Mouse (Mus musculus) right cerebral cortex, adult 18-20 months (tissue): ENCODE results near the gene Elmo1.

ENCODE experiments used
- DNase-seq: peaks from one replicate; pipeline ENCODE4 v3.0.0; 2022; ENCODE audit warnings: mixed read lengths

Gene Elmo1

DNA sequence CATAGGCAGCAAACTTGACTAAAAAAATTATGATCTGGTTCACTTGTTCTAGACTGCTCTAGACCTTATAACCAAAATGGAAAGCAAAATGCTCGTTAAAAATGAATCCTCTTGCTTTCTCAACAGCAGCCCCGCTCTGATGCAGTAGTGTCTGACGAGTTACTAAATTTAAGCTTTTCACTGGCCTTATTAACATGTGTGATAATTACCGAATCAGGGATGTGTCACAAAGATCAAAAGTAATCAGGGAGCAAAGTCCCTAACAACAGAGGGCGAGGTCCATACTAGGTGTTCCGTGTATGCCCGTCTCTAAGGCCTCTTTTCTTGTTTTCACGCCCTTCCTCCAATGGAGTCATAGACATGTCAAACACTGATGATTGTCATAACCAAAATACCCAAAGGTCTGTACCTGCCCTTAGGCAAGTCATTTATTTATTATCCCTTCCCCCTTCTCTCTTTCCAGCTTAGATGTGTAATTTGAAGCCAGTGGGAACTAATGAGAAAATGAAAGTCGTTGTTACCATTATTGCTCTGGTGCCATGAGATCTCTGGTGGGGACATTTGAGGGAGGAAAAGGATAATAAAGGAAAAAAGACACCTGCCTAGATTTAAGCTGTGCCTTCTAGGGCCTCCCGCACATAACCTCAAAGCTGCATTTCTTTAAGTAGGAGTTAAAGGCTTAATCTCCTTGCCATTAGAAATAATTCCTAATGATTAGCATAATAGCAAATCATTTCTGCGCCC, 316.2 kb downstream of the Elmo1 start:
- no peak for DNase-seq

DNA sequence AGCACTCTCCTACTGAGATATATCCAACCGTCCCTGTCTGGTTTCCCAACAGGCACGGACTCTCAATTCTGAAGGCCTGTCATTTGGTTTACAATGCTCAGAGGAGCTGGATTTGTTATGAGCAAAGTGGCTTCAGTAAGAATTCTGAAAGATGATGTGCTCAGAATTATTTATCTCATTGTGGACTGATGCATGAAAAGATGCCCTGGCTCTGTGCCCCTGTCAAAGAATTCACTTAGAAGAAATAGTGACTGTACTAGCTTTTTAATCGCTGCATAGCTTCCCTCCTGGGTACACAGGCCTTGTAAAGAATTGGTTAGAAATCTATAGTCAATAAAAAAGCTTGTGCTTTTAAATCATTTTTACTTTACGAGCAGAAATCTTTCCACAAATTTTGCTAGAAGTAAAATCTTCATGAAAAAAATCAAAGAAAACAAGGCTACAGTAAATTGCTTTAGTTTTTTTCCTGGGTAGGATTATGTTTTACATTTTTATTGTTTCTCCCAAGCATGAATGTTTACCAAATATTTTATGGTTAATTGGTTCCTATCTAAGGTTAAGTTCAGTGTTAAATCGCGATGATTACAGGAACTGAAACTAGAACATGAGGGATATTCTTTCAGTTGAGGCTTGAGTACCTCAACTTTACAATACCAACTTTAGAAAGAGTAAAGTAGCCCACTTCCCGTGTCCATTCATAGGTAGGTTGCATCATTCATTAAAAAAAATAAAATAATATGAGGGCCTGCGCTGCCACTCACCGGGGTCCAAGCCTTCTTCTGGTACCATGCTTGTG, 320.1 kb downstream of the Elmo1 start:
- no peak for DNase-seq

DNA sequence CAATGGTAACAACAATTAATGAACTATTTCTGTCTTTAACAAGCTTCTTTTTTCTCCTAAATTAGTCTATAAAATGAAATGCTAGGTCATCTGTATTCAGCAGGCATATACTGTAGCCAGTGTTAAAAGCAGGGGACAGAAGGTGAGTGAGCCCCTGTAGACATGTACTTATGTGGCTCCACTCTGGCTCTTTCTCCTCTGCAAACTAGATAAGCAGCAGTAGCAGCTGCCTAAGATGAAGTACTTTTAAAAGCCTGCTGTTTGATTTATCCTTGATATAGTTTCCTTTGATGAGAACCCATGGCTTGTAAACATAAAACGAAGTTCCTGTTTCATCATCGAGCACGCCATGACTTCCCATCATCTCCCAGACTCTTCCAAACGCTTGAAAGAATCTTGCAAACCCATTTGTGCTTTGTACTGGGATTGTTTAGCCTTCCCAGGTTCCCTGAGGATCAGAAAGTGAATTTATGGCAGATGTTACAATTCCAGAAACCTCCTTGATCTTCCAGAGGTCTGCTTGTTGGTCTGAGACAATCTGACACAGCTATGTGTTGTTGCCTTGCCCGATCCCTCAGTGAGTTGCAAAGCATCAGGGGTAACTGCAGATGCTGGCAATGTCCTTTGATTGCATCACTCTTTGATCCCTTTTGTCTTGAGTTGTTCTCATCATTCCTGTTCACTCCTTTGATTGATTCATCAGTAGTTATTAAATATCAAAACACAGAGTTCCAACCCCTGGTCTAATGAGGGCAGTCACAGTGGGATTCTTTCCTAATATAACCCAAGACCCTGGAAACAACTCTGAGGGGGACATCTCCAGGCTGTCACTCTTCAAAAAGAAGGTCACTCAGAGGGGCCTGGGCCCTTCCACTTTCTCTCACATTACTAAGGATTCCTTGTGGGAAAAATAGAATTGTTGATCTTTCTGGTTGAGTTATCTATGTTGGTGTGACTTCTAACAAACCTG, 326.6 kb downstream of the Elmo1 start:
- DNase-seq: no peak

DNA sequence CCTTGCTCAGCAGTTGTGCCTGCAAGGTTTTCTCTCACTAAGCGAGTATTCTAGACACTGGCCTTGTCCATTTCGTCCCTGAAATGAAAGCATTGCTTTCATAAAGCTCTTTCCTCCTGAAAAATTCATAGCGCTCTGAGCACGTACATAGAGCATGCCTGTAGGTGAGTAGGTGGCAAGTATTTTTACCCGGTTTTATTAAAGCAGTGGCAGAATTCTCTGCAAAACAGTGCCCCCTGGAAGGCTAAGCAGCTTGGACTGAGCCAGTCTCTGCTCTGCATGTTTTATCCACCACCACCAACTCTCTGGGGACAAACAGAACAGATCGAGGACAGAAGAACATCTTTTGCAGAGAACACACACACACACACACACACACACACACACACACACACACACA, 340.6 kb downstream of the Elmo1 start:
- peak; percentile 29 for DNase-seq

DNA sequence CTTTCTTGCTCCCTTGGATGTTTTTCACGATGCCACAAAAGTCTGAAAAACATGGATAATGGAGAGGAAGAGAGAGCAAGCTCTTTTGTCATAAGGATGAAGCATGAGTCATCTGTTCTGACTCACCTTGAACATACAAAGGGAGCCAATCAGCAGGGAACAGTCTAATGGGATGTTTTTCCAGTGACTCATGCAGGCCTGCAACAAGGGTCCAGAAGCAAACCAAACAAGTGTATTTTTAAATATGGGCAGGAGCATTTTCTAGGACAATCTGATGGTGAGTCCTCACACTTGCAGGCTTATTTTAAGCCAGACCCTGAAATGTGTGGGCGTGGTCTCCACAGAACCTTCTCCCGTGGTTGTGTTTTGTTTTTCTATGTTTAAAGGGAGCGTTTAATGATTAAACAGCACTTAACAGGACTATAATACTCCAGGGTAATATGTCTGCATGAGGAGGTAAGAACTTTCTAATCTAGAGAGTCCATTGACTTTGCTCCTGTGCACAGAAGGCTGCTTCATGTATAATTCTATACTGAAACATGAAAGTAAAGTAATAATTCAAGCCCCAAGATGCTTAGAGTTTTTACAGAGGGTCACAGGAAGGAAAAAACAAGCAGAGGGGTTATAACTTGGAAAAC, 342.9 kb downstream of the Elmo1 start:
- DNase-seq: peak; percentile 48

DNA sequence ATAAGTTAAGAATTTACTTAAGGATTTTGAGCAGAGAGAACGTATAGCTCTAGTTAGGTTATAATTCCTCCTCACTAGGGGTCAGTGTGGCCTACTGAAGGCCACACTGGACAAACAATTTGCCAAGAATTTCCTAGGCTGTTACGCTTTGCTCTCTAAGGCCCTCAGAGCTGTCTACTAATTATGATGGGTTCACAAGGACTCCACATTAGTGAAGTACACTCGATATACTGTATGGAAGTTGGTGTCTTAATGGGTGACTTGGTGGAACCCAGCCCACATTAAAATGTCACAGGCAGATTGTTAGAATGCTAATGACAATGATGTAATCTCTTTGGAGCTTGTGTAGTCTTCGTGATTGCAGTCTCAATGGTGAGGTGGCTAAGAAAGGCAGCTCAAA, 343.7 kb downstream of the Elmo1 start:
- DNase-seq: no peak

DNA sequence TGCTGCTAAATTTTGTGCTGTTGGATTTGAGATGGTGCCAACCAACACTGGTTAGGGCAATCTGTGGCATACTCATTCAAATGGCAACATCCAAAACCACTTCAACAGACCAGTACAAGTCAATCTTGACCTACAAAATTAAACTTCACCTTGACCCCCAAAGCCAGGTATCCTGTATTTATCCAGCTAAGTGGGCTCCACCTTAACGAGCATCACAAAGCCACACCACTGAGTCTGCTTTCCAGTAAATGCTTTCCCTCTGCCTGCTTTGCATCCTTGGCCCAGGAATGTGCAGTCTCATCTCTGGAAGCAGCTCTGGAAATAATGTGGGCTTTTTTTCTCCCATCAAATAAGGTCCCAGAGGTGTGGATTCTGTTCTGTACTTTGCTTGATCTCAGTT, 349.1 kb downstream of the Elmo1 start:
- DNase-seq: no peak

DNA sequence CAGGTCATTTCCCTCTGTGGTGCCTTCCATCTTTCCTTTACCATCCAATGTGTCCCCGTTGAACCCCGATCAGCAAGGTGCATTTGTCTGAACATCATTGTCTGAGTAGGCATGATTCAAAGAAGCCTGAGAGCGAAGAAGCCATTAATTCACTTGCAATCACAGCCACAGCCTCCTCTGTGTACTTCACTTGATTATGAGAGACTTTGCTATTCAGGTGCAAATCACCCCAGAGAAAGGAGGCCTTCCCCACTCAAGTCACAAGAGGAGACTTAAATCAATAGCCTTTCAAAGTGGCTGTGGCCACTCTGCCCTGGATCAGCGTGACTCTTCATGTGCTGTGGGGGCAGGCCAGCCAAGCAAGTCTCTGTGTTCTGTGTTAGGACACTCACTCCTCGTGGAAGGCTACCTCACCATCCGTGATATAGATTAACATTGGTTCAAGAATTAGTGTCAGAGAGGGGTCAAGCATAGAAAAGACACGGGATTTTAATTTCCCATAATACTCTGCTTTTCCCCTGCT, 360.5 kb downstream of the Elmo1 start:
- DNase-seq: no peak

DNA sequence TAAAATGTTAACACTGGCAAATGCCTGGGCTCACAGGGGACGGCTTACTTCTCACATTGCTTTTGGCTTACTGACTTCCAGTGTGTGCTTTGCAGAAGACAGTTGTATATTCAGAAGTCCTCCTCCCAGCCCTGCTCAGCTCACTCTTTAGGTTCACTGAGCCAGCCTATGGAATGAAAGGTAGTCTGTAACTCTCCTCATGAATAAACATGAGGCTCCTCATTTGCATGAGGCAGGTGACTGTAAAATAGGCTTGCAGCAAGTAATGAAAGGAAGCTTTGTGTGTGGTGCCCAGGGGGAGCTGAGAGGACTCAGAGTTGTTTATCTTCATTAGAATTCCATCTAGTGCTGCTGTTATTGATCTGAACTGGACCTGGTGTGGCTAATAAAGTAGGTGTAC, 364.0 kb downstream of the Elmo1 start:
- DNase-seq: no peak

DNA sequence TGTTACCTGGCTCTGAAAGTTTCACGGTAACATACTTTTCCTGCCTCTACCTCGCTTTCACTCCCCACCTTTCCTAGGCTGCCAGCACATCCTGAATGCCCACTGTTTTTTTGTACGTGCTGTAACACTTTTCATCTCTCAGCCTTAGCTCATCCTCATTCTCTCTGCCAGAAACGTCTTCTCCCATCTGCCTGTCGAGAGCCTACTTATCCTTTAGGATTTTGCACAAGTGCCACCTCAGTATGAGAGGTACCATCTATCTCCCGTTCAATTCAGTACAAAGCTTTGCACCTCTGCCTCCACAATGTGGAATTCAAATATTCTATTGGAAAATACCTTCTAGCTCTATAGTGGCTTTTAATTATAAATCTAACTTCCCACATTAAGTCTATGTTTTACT, 369.7 kb downstream of the Elmo1 start:
- peak; percentile 44 for DNase-seq

DNA sequence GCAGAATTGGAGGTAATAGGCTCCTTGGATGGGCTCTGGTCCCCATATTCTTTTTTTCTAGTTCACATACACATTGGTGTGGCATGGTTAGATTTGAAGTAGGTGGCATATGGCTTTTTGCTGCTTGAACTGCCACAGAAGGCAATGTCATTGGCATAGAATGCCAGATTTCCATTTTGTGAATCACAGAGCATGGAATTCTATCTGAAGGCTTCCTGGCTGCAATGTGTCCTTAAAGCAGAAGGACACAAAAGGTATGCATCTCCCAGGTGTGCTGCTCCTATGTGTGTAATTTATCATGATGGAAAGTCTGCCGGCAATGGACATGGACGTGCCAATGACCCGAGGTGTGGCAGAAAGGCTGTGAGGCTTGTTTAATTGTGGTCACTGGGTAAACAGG, 371.2 kb downstream of the Elmo1 start:
- no peak for DNase-seq

DNA sequence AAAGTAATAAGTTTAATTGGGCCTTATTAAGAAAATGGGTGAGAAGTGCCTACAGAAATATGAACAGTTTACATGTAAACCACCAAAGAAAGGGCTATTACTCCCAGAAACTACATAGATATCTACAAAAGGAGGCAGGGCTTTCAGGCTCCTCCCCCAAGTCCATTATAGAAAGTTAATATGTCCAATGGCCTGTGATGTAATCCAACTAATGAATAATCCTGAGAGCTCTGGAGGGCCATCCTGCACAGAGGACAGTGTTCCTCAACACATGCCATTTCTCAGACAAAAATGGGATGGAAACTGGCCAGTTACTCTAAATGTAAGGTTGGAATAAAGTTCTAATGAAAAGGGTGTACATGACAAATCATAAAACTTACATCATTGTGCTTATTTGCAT, 373.8 kb downstream of the Elmo1 start:
- no peak for DNase-seq

DNA sequence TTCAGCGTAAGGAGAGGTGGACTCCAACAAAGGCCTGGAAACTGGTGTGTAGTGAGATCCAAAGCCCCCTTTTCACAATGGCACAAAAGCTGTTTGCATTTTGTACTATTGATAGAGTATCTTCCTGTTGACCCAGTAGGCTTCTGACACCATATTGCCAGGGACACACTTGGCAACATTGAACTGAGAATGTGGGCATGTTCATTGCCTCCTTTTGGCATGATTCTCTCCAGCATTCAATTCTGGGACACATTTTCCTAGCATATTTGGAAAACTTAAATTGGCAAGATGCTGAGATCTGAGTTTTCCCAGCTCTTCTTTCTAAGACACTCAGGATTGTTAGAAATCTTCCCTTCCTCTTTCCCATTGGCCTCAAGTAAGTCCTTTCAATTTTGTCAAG, 377.0 kb downstream of the Elmo1 start:
- DNase-seq: no peak

DNA sequence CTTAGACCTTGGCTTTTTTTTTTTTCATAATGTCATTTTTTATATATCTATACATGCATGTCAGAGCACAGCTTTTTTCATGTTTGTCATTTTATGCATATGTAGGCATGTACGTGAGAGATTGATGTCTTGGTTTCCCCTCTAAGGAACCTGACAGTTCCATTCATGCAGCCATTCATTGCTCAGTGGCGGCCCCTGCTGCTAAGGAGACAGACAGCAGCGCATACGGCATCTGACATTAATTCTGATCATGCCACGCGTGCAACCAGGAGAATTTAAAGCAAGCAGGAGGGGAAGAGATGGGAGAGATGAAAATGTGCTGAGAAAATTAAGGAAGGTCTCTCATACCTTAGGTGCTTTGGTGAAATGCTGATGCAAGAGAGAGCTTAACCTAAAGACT, 381.3 kb downstream of the Elmo1 start:
- DNase-seq: peak; percentile 85

DNA sequence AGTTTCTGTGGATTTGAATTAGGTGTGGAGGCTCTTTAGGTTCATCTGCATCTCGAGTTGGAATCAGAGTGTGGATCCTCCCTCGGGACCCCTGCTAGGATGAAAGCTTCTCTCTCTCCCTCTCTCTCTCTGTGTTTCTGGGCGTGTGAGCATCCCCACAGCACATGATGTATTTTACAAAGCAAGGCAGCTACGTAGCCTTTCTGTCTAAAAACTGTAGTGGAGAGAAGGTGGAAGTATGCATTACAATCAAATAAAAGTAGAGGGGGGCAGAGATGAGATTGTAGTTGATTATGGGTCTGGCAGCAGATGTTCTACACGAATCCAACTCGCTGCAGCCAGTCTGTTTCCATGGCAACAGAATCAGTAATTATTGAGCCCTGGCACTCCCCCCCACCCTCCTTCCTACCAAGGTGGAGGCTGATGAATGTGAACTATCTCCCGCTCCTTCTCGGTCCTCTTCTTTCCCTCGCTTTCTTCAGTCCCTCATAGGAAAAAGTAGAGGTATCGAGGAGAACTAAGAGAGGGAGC, 382.0 kb downstream of the Elmo1 start:
- peak; percentile 60 for DNase-seq

DNA sequence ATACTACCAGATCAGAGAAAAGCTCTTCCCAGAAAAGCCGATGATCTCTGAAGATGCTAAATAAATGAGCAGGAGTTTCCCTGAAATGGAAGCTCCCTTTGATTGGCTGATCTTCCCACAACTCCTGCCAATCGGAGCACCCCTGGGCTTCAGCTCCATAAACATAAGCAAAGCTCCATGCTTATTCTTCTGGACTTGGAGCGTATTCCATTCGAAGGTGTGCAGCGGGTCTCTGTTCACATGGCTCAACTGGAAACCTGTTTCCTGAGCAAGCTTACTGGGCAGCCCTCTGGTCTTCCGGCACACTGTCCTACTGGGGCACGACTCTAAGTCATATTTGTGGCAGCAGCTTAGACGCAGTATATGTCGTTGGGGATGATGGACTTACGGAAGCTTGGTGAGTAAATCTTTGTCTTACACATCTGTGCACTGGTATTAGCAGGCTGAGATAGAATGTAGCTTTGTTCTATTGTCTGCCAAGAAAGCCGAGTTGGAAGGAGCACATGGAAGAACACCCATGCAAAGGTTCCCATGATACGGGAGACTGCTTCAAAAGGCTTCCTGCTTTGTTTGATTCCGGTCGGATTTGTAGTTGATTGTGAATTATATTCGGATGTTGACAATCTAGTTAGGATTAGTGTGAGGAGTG, 382.6 kb downstream of the Elmo1 start:
- DNase-seq: peak; percentile 84

DNA sequence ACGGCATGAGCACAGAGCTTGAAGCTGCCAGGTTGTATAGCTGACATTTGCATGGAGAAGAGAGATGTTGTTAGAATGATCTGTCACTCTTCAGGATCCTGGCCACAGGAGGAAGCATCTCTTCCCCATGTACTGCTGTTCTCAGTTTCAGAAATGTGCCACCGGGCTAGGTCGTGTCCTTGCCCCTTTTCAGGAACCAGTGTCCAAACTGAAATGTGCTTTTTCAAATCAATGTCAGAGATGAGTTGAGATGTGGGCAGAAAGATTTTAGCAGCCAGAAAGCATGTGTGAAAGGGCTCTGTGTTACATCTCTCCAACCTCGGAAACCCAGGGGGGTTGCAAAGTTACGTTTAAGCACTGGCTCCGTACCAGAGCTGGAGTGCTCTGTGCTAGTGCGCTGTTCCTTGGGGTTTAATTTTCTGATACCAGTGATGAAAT, 383.3 kb downstream of the Elmo1 start:
- no peak for DNase-seq

DNA sequence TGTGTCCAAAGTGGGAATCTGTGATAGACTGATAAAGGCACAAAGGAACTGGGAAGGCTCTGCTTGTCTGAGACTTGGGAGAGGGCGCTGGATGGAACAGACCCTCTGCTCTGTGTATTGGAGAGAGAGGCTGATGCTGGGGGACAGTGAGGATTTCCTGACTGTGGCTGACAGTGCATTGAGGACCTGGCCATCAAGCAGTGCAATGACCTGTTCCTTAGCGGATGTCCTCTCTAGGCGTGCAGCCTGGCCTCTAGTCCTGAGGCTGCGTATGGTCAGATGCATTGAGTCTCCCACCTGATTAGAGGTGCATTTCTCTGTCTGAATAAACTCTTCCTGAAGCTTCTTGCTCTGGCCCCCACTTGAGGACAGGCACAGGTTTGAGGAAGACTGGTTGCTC, 384.2 kb downstream of the Elmo1 start:
- DNase-seq: no peak

DNA sequence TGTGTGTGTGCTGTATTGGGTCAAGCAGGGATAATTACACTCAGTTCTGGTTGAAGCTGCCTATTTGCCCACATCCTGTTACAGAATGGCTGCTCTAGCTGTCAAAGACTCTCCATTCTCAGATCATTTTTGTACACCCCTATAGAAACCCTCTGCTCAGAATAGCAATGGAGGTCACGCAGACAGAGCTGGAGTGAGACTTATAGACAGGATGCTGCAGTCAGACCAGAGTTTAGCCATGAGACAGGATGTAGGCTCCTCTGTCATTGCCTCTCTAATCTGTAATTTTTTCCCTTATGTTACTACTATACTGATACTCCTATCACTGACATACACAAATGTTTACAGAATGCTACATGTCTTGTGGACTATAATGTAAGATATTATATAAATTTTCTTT, 391.4 kb downstream of the Elmo1 start:
- no peak for DNase-seq

DNA sequence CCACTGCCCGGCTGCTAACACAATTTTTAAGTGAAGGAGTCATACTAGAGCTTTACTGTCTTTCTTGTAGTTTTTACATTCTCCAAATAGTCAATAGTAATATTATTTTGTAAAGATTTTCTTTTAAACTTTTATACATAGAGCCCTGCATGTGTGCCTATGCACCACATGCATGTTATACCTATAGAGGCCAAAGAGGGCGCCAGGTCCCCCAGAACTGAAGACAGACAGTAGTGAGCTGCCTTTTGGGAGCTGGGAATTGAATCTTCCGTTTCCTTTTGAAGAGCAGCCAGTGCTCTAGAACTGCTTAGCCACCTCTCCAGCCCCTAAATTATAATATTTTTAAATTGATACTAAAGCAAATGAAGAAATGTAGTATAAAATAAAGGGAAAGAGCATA, 398.7 kb downstream of the Elmo1 start:
- DNase-seq: no peak

DNA sequence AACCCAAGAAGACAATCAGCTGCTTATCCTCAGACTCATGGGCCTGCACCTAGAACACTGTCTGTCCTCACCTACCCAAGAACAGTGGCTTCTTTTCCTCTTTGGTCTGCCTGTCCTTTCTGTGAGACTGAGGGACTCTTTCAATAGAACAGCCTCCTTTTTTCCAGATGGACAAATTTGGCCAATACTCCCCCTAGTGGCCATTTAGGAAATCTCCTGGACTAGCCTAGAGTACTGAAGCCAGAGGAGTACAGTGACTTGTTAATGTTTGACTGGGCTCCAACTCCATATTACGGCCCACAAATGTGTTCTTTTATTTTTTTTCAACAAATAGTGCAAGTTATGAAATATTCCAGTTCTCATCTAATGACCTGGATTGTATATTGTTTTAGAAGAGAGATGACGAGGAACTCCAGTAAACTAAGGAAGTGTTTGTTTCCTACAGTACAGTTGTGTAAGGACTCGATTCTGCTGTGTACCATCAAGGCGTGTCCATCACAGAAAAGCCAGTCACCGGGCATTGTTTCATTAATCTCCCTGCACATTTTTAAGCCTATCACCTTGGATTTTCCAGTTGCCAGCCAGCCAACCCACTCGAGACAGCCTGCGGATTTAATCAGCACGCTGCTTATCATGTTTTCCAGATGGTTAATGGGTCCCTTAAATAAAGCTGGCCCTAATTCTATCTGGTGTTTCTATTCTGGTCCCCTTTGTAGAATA, 399.5 kb downstream of the Elmo1 start:
- DNase-seq: no peak
